Mouse (Mus musculus) right cerebral cortex, postnatal 36 days (tissue): ENCODE measurements around the gene Gm15091.
"Not testable (repeated sequence)": the region's sequence is repeated elsewhere in the genome, so short reads cannot be mapped to it uniquely, and the experiment has no call there.

Experiments used
- DNase-seq, 2 experiments: peaks; one replicate each; pipeline ENCODE4 v3.0.0; 2022; ENCODE audit warnings: low spot score in 2 of 2, mixed read lengths in 1 of 2

Gene Gm15091

DNA sequence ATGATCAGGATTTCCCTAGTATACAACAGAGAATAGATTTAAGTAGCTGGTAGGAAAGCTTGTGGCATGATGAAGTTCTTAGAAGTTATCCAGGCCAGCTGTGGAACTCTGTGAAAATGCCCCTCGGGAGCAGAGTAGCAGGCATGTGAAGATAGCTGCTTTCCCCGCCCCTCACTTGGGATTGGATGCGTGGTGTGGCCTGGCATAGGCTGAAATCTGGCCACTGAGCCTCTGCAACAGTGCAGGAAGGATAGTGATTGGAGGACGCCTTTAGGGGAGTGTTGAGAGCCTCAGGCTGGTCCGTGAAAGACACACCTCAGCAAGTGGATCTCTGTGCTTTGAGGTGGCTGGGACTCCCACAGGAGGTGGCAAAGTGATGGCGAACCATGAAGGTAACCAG is at the start of gene Gm15091:
Gene Gm15091 (plus strand): TSS at position 301 of the 400 bp plus-strand sequence.
- not testable (repeated sequence) for DNase-seq
